Mouse (Mus musculus): ENCODE results near the gene Ccdc105.

Ccdc105 gene

GRCm38 (mm10) chr10:78752452-78753191 lies at the start of gene Ccdc105:
Ccdc105 (minus strand) TSS chr10:78753065.
- DNase-seq (ENCODE audit: low read depth, low spot score), result peak; percentile 83

- no peak for DNase-seq (ENCODE audit: low read depth, low spot score)
Measured at GRCm38 (mm10) chr10:78801449-78801848, 48.6 kb upstream of the Ccdc105 start.

GRCm38 (mm10) chr10:78790561-78790960 lies 37.7 kb upstream of the Ccdc105 start:
- DNase-seq (ENCODE audit: low read depth, low spot score), result no peak

GRCm38 (mm10) chr10:78787566-78788087 lies 34.8 kb upstream of the Ccdc105 start:
- DNase-seq (ENCODE audit: low read depth, low spot score), result peak; percentile 80

GRCm38 (mm10) chr10:78779981-78780651 lies 27.3 kb upstream of the Ccdc105 start, which contains the start of gene Slc1a6:
Slc1a6 (plus strand) TSS chr10:78780496.
- DNase-seq (ENCODE audit: low read depth, low spot score), result no peak

GRCm38 (mm10) chr10:78779527-78779926 lies 26.7 kb upstream of the Ccdc105 start:
- DNase-seq (ENCODE audit: low read depth, low spot score), result no peak

- DNase-seq (ENCODE audit: low read depth, low spot score), result no peak
Measured at GRCm38 (mm10) chr10:78775830-78776229, 23.0 kb upstream of the Ccdc105 start.

- no peak for DNase-seq (ENCODE audit: low read depth, low spot score)
Measured at GRCm38 (mm10) chr10:78765570-78765969, 12.7 kb upstream of the Ccdc105 start.

GRCm38 (mm10) chr10:78756021-78756420 lies 3.2 kb upstream of the Ccdc105 start:
- no peak for DNase-seq (ENCODE audit: low read depth, low spot score)

GRCm38 (mm10) chr10:78748946-78749345 lies 3.9 kb downstream of the Ccdc105 start:
- DNase-seq (ENCODE audit: low read depth, low spot score), result no peak

GRCm38 (mm10) chr10:78748161-78748560 lies 4.7 kb downstream of the Ccdc105 start:
- no peak for DNase-seq (ENCODE audit: low read depth, low spot score)

- DNase-seq (ENCODE audit: low read depth, low spot score), result no peak
Measured at GRCm38 (mm10) chr10:78747035-78747721, 5.7 kb downstream of the Ccdc105 start.

- no peak for DNase-seq (ENCODE audit: low read depth, low spot score)
Measured at GRCm38 (mm10) chr10:78745453-78746232, 7.2 kb downstream of the Ccdc105 start.

- no peak for DNase-seq (ENCODE audit: low read depth, low spot score)
Measured at GRCm38 (mm10) chr10:78743721-78744120, 9.1 kb downstream of the Ccdc105 start.

- DNase-seq (ENCODE audit: low read depth, low spot score), result no peak
Measured at GRCm38 (mm10) chr10:78739821-78740220, 13.0 kb downstream of the Ccdc105 start.

- no peak for DNase-seq (ENCODE audit: low read depth, low spot score)
Measured at GRCm38 (mm10) chr10:78727876-78728275, 25.0 kb downstream of the Ccdc105 start.

GRCm38 (mm10) chr10:78727035-78727434 lies 25.8 kb downstream of the Ccdc105 start:
- DNase-seq (ENCODE audit: low read depth, low spot score), result no peak

GRCm38 (mm10) chr10:78723416-78723815 lies 29.4 kb downstream of the Ccdc105 start:
- DNase-seq (ENCODE audit: low read depth, low spot score), result no peak

GRCm38 (mm10) chr10:78722654-78723053 lies 30.2 kb downstream of the Ccdc105 start:
- DNase-seq (ENCODE audit: low read depth, low spot score), result peak; percentile 78

GRCm38 (mm10) chr10:78722036-78722435 lies 30.8 kb downstream of the Ccdc105 start:
- no peak for DNase-seq (ENCODE audit: low read depth, low spot score)

GRCm38 (mm10) chr10:78718056-78718455 lies 34.8 kb downstream of the Ccdc105 start, which contains the start of gene Casp14:
Casp14 (minus strand) TSS chr10:78718294.
- DNase-seq (ENCODE audit: low read depth, low spot score), result no peak

Measured in brain, embryonic 18.5 days (tissue).